Mouse (Mus musculus) small intestine, adult 2 months (tissue): ENCODE measurements around the gene Ctdsp2.

Experiments used
- CTCF ChIP-seq: fragments of 200-500 bp; IDR thresholded peaks from 2 replicates; pipeline ENCODE4 v1.5.1; 2012; ENCODE audit warnings: low read depth, mild to moderate bottlenecking, control low read depth, inconsistent platforms, low read length, moderate library complexity, mixed read lengths; ENCODE audit not compliant: insufficient replicate concordance, insufficient read length; ENCODE audit errors: extremely low read depth
- POLR2A ChIP-seq: fragments of 200-500 bp; IDR thresholded peaks from 2 replicates; pipeline ENCODE4 v1.6.1; 2012; ENCODE audit warnings: low read depth, mild to moderate bottlenecking, control low read depth, inconsistent platforms, low read length, moderate library complexity

- TF ChIP-seq CTCF (no peak), POLR2A (no peak)
These were observed 14.7 kb upstream of the Ctdsp2 start for GRCm38 (mm10) chr10:126963821-126964220.
